Mouse (Mus musculus) ES-E14 (cell line): Measurements from ENCODE around the gene Gm13178.

ENCODE experiments used
- CHD2 ChIP-seq: IDR thresholded peaks from 2 replicates; pipeline ENCODE4 v1.6.1; 2014; ENCODE audit warnings: mild to moderate bottlenecking, low read depth, low read length, inconsistent platforms
- HCFC1 ChIP-seq: IDR thresholded peaks from 2 replicates; pipeline ENCODE4 v1.6.1; 2012; ENCODE audit warnings: low read length, inconsistent platforms, borderline replicate concordance; ENCODE audit not compliant: insufficient read depth
- MAFK ChIP-seq: IDR thresholded peaks from 2 replicates; pipeline ENCODE4 v1.6.1; 2014; ENCODE audit warnings: mild to moderate bottlenecking, low read depth, low read length, inconsistent platforms; ENCODE audit not compliant: insufficient read depth
- ZC3H11A ChIP-seq: IDR thresholded peaks from 2 replicates; pipeline ENCODE4 v1.6.1; 2012; ENCODE audit warnings: low read depth, mild to moderate bottlenecking, inconsistent platforms, low read length, borderline replicate concordance
- ZNF384 ChIP-seq: IDR thresholded peaks from 2 replicates; pipeline ENCODE4 v1.6.1; 2012; ENCODE audit warnings: low read depth, low read length, inconsistent platforms

GRCm38 (mm10) chr4:144718288-144718687 lies 2.9 kb downstream of the Gm13178 start:
- no peak for TF ChIP-seq MAFK
- no peak for TF ChIP-seq CHD2
- no peak for TF ChIP-seq HCFC1
- TF ChIP-seq ZNF384 = no peak
- no peak for TF ChIP-seq ZC3H11A
